Mouse (Mus musculus) liver, embryonic 16.5 days (tissue): ENCODE data around the gene Mlana. TPM values are rescaled to one million over a fixed set of nuclear protein-coding genes. Genes with fewer than 3 reads are reported as not detected.

Experiments
- ATAC-seq: fragments of 200-750 bp; cut with Nextera tagmentation; 2 replicates; pipeline ENCODE4 v1.8.0; 2017; ENCODE audit warnings: low read depth, mild to moderate bottlenecking, moderate number of reproducible peaks, moderate library complexity
- H3K27ac ChIP-seq: fragments of 300-500 bp; sonication (generic); 2 replicates; pipeline ENCODE4 v1.5.1; 2014; ENCODE audit warnings: mild to moderate bottlenecking, low read length
- H3K27me3 ChIP-seq: fragments of 300-500 bp; sonication (generic); 2 replicates; pipeline ENCODE4 v1.6.1; 2014; ENCODE audit warnings: low read depth, low read length, mixed read lengths; ENCODE audit not compliant: control insufficient read depth, insufficient read depth
- H3K36me3 ChIP-seq: fragments of 300-500 bp; sonication (generic); 2 replicates; pipeline ENCODE4 v1.6.1; 2014; ENCODE audit warnings: mild to moderate bottlenecking; ENCODE audit not compliant: control insufficient read depth, insufficient read depth
- H3K4me1 ChIP-seq: fragments of 300-500 bp; sonication (generic); 2 replicates; pipeline ENCODE4 v1.6.1; 2014; ENCODE audit warnings: low read depth, low read length, mixed read lengths; ENCODE audit not compliant: control insufficient read depth
- H3K4me2 ChIP-seq: fragments of 300-500 bp; sonication (generic); 2 replicates; pipeline ENCODE4 v1.6.1; 2014; ENCODE audit warnings: low read depth, low read length, mixed read lengths
- H3K4me3 ChIP-seq: fragments of 300-500 bp; sonication (generic); 2 replicates; pipeline ENCODE4 v1.5.1; 2014; ENCODE audit warnings: low read depth, mild to moderate bottlenecking, low read length
- H3K9ac ChIP-seq: fragments of 300-500 bp; sonication (generic); 2 replicates; pipeline ENCODE4 v1.6.1; 2014; ENCODE audit warnings: low read depth, low read length
- H3K9me3 ChIP-seq: fragments of 300-500 bp; sonication (generic); replicated peaks from 2 replicates; pipeline ENCODE4 v1.6.1; 2016; ENCODE audit warnings: low read length; ENCODE audit not compliant: control insufficient read depth
- WGBS: fragments of 180-500 bp; shearing (Covaris S2); extraction: QIAGEN DNeasy Blood & Tissue Kit; methylation state at CpG from one replicate; pipeline ENCODE4 v1.1.7; 2014; ENCODE audit not compliant: insufficient replicate concordance; 5-methylcytosine and 5-hydroxymethylcytosine counted together
- polyA plus RNA-seq: library from polyadenylated mRNA; unstranded; fragments of >200 nt; fragmentation: Nextera tagmentation; extraction: Ambion mirVana; gene quantifications from 2 replicates; pipeline ENCODE4 v1.2.1, GENCODE M21; 2015

Mlana gene
- polyA plus RNA-seq, 1 experiment from 2014 or later: not detected

DNA sequence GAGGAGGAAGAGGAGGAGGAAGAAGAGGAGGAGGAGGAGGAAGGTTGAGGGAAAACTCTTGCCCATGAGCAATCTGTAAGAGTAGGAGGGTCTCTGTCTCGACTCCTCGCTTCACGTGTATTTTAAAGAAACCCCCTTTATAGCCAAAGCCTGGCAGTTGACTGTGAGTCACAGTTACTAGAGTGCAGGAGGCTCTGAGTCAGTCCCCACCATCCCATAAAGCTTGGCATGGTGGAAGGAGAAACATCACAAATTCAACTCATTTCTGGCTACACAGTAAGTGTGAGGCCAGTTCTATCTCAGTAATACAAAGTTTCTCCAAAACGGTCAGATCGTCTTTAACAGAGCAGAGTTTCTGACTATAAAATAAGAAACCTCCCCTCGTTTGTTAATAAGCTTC lies 27.4 kb upstream of the Mlana start:
- WGBS: 70% methylated on average over 6 of the region's 6 CpGs

DNA sequence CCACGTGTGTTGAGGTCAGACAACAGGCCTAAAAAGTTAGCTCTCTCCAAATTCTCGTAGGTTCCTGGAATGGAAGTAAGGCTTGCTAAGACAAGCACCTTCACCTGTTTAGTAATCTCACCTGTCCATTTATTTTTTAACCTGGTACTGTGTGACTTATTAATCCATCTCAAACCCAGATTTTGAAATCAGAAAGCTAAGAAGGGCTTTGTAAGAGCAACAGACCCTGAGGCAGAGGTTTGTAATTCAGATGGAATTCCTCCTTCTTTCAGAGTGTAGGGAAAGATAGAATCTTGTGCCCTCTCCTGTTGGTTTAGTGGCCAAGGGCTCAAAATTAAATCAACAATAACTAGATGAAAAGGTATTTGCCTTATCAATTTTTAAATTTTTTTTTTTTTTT lies 26.5 kb upstream of the Mlana start:
- H3K4me3 ChIP-seq: no peak overlapping the region
- peaks cover 6% of the 10 kb centered on the region for H3K4me1 ChIP-seq
- WGBS: 64% methylated on average over 2 of the region's 2 CpGs
- no peaks in the 10 kb centered on the region for H3K27me3 ChIP-seq
- H3K36me3 ChIP-seq: no peaks in the 10 kb centered on the region
- H3K27ac ChIP-seq: no peak overlapping the region
- no peak overlapping the region for H3K4me2 ChIP-seq
- ATAC-seq: no peak
- no peak overlapping the region for H3K9ac ChIP-seq
- no peaks in the 10 kb centered on the region for H3K9me3 ChIP-seq

More for the DNA sequence above, 27.4 kb upstream of the Mlana start:
- ATAC-seq: no peak
- Histone ChIP-seq H3K9me3 (no peaks in the 10 kb centered on the region), H3K27ac (no peak overlapping the region), H3K4me1 (peaks cover 6% of the 10 kb centered on the region), H3K4me2 (no peak overlapping the region), H3K4me3 (no peak overlapping the region), H3K36me3 (no peaks in the 10 kb centered on the region), H3K27me3 (no peaks in the 10 kb centered on the region), H3K9ac (no peak overlapping the region)

DNA sequence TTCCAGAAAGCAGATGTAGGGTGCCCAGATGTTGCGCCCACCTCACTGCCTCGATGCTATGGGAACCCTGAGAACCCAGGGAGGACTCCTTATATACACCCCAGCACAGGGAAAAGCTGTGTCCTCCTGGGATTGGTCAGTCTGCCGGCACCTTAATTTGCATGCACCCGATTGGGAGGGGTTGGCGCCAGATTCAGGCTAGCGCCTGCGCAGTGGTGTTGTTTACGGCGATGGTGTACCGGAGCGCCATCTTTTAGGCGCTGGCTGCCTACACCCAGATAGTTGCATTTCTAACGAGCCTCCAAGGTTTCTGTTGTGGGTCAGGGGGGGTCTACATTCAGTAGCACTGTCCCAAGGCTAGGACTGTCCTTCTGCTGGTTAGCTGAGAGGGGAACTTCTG lies 25.0 kb upstream of the Mlana start:
- H3K4me2 ChIP-seq: no peak overlapping the region
- no peaks in the 10 kb centered on the region for H3K9me3 ChIP-seq
- ATAC-seq: no peak
- no peak overlapping the region for H3K4me3 ChIP-seq
- no peaks in the 10 kb centered on the region for H3K27me3 ChIP-seq
- H3K9ac ChIP-seq: no peak overlapping the region
- H3K27ac ChIP-seq: no peak overlapping the region
- H3K4me1 ChIP-seq: no peaks in the 10 kb centered on the region; the same call in 1 of the 2 replicates
- no peaks in the 10 kb centered on the region for H3K36me3 ChIP-seq
- WGBS: 82% methylated on average over 13 of the region's 13 CpGs

DNA sequence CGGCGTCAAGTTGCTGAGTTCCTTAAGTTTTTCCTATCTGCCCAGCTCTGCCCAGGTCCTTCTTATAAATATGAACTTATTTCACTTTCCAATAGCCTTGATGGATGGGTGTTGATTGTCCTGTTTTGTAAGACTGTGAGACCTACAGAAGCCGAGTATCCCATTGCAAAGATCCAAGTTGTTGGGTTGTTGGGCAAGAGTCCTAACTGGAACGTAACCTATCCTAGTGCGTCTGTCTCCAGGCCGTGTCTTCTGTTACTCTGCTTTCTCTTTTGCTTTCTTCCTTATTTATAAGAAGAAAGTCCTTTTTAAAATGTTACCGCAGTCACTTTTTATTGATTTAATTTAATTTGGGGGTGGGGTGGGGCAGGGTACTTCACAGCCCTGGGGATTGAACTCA lies 22.7 kb upstream of the Mlana start:
- no peak overlapping the region for H3K4me3 ChIP-seq
- no peak overlapping the region for H3K4me2 ChIP-seq
- H3K4me1 ChIP-seq: no peaks in the 10 kb centered on the region; the same call in 1 of the 2 replicates
- H3K9ac ChIP-seq: no peak overlapping the region
- no peaks in the 10 kb centered on the region for H3K36me3 ChIP-seq
- no peak overlapping the region for H3K27ac ChIP-seq
- no peaks in the 10 kb centered on the region for H3K9me3 ChIP-seq
- H3K27me3 ChIP-seq: no peaks in the 10 kb centered on the region
- no peak for ATAC-seq
- WGBS: 78% methylated on average over 7 of the region's 7 CpGs

DNA sequence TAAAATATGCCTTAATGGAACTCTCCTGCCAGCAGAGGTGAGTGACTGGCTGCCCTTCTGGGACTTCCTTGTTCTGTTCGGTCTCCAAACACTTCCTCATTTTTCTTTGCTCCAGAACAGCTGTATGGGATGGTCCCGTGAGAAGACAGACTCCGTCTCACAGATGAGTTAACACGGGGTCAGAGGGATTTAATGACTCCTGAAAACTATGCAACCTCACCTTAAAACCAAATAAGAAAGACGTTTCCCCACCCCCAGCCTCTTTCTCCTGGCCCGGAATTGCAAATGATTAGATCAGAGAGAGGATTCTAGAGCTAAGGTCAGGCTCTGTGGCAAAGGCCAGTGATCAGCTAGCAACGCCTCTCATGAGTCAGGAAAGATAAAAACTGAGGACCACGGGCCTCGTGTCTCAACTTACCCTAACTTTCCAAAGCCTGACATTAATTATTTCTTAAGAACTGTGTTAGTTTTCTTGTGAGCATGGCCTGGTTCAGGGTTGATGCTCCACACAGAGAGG lies 22.0 kb upstream of the Mlana start:
- H3K4me2 ChIP-seq: no peak overlapping the region
- H3K27me3 ChIP-seq: no peaks in the 10 kb centered on the region
- H3K27ac ChIP-seq: no peak overlapping the region
- 20% methylated on average over 9 of the region's 9 CpGs for WGBS
- no peak for ATAC-seq
- H3K9ac ChIP-seq: no peak overlapping the region
- H3K4me1 ChIP-seq: no peaks in the 10 kb centered on the region; the same call in 1 of the 2 replicates
- H3K9me3 ChIP-seq: no peaks in the 10 kb centered on the region
- H3K36me3 ChIP-seq: no peaks in the 10 kb centered on the region
- H3K4me3 ChIP-seq: no peak overlapping the region

DNA sequence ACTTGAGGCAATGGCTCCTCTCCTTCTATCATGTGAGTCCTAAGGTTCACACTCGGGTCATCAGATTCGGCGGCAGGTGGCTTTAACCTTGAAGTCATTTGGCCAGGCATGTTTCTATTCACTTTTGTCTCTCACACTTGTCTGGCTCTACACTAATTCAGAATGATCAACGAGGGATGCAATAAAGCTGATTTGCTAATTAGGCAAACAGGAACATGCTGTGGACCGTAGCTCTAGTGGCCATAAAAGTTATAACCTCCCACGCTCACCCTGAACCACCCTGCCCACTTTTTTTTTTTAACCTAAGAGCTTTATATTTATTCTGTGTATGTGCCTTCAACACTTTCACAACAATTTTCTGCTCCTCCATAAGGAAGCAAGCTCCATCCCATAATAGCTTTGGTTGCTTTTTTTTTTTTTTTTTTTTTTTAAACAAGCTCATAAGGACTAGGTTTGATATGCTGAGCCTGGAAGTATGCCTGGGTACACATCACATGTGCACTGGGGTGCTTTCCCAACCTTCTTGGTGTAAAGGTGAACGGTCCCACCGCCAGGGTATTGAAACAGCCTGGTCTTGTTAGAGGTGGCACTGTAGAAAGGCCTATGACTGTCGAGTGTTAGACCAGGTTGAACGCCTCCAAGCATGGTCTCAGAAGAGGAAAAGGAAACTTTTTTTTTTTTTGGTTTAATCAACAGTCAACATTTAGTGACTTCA lies 21.0 kb upstream of the Mlana start:
- Histone ChIP-seq H3K27me3 (no peaks in the 10 kb centered on the region), H3K27ac (no peak overlapping the region), H3K36me3 (no peaks in the 10 kb centered on the region), H3K9ac (no peak overlapping the region), H3K4me1 (no peaks in the 10 kb centered on the region; the same call in 1 of the 2 replicates), H3K4me2 (no peak overlapping the region), H3K4me3 (no peak overlapping the region), H3K9me3 (no peaks in the 10 kb centered on the region)
- 77% methylated on average over 10 of the region's 10 CpGs for WGBS
- ATAC-seq: no peak

DNA sequence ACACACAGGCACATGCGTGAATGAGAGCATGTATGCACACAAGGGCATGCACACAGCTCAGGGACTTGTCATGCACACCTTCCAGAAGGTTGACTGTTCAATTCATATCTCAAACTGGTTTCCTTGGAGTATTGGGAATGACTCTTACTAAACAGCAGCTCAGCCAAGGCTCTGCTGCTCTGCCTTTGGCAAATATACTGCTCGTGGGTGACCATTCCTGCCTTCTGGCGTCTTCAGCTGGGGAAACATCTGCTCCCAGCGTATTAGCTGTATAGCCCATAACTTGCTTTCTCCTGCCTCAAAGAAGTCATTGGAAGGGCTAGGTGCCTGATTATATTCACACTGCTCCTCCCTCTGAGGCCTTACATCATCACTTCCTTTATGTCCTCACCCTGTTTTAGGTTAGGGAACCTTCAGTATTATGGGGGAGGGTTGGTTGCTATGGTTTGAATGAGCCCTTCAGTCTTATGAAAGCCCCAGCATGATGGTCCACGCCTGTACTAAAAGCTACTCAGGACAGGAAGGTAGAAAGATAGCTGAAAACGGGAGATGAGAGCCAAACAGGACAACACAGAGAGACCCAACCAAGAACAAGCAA lies 19.3 kb upstream of the Mlana start:
- no peaks in the 10 kb centered on the region for H3K9me3 ChIP-seq
- ATAC-seq: no peak
- WGBS: 67% methylated on average over 6 of the region's 6 CpGs
- H3K27ac ChIP-seq: no peak overlapping the region
- no peak overlapping the region for H3K4me3 ChIP-seq
- H3K4me1 ChIP-seq: no peaks in the 10 kb centered on the region; the same call in 1 of the 2 replicates
- no peaks in the 10 kb centered on the region for H3K27me3 ChIP-seq
- no peak overlapping the region for H3K4me2 ChIP-seq
- no peaks in the 10 kb centered on the region for H3K36me3 ChIP-seq
- no peak overlapping the region for H3K9ac ChIP-seq

DNA sequence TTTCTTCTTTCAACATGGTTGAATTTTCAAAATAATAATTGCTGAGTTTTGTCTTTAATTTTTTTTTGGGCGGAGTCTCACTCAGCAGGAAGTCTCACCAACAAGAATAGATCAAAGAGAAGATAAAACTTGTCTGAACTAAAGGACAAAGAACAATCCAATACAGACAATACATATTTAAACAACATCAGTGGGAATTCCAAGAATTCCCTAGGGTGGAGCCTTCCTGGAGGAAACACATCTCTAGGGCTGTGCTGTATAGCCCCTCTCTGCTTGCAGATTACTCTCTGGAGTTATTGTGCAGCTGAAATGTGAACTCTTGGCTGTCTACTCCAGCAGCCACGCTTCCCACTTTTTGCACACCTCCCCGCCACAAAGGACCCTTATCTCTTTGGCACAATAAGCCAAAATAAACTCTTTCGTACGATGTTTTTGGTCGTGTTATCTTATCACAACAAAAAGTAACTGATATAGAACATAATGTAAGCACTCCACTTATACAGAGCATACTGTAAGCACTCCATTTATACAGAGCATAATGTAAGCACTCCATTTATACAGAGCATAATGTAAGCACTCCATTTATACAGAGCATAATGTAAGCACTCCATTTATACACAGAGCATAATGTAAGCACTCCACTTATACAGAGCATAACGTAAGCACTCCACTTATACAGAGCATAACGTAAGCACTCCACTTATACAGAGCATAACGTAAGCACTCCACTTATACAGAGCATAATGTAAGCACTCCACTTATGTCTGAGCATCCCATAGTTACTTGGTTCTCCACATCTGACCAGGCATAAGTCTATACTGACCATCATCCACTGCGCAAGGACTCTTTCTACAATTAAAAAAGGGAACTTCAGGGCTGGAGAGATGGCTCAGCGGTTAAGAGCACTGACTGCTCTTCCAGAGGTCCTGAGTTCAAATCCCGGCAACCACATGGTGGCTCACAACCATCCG lies 17.2 kb upstream of the Mlana start:
- Histone ChIP-seq H3K9me3 (no peaks in the 10 kb centered on the region), H3K27me3 (no peaks in the 10 kb centered on the region), H3K4me3 (no peak overlapping the region), H3K4me2 (no peak overlapping the region), H3K36me3 (no peaks in the 10 kb centered on the region), H3K27ac (no peak overlapping the region), H3K4me1 (no peaks in the 10 kb centered on the region; the same call in 1 of the 2 replicates), H3K9ac (no peak overlapping the region)
- ATAC-seq: no peak
- 55% methylated on average over 13 of the region's 13 CpGs for WGBS
